Mouse (Mus musculus) cerebellum, adult 2 months (tissue): ENCODE data around the gene Psmb9. TPM values are rescaled to one million over a fixed set of nuclear protein-coding genes. Genes with fewer than 3 reads are reported as not detected.
"Not testable (repeated sequence)": the region's sequence is repeated elsewhere in the genome, so short reads cannot be mapped to it uniquely, and the experiment has no call there.

Experiments
- DNase-seq, 2 experiments: peaks; one replicate each; pipeline ENCODE4 v3.0.0; 2021
- H3K27ac ChIP-seq: fragments of 200-500 bp; 2 replicates; pipeline ENCODE4 v1.5.1; 2012; ENCODE audit warnings: low read length, control low read depth, inconsistent platforms; ENCODE audit not compliant: insufficient read depth
- H3K27me3 ChIP-seq: fragments of 200-500 bp; 2 replicates; pipeline ENCODE4 v1.6.1; 2012; ENCODE audit warnings: inconsistent platforms, mild to moderate bottlenecking, low read length, moderate library complexity; ENCODE audit not compliant: control insufficient read depth, insufficient read depth
- H3K4me1 ChIP-seq: fragments of 200-500 bp; 2 replicates; pipeline ENCODE4 v1.6.1; 2011; ENCODE audit warnings: low read length; ENCODE audit not compliant: control insufficient read depth, insufficient read depth
- H3K4me3 ChIP-seq: fragments of 200-500 bp; replicated peaks from 2 replicates; pipeline ENCODE3; 2011; ENCODE audit warnings: mild to moderate bottlenecking, low read depth, low read length, control low read depth; ENCODE audit not compliant: insufficient read depth
- CTCF ChIP-seq: fragments of 200-500 bp; IDR thresholded peaks from 2 replicates; pipeline ENCODE4 v1.5.1; 2011; ENCODE audit warnings: low read depth, mild to moderate bottlenecking, control low read depth, low read length, moderate library complexity, borderline replicate concordance; ENCODE audit not compliant: insufficient read depth
- POLR2A ChIP-seq: fragments of 200-500 bp; IDR thresholded peaks from 2 replicates; pipeline ENCODE4 v1.6.1; 2011; ENCODE audit warnings: low read length, control low read depth, borderline replicate concordance; ENCODE audit not compliant: insufficient read depth
- WGBS: fragments of 180-500 bp; shearing (Covaris S2); methylation state at CpG from one replicate; pipeline ENCODE4 v1.1.7; 2018; 5-methylcytosine and 5-hydroxymethylcytosine counted together
- polyA plus RNA-seq: library from polyadenylated mRNA; depleted of rRNA; stranded (reverse); fragments of >200 nt; gene quantifications from 2 replicates; pipeline ENCODE4 v1.2.3, GENCODE M21; 2012; rRNA removed

The Psmb9 gene
- polyA plus RNA-seq = 2.2 and 2.7 TPM in 2 replicates

DNA sequence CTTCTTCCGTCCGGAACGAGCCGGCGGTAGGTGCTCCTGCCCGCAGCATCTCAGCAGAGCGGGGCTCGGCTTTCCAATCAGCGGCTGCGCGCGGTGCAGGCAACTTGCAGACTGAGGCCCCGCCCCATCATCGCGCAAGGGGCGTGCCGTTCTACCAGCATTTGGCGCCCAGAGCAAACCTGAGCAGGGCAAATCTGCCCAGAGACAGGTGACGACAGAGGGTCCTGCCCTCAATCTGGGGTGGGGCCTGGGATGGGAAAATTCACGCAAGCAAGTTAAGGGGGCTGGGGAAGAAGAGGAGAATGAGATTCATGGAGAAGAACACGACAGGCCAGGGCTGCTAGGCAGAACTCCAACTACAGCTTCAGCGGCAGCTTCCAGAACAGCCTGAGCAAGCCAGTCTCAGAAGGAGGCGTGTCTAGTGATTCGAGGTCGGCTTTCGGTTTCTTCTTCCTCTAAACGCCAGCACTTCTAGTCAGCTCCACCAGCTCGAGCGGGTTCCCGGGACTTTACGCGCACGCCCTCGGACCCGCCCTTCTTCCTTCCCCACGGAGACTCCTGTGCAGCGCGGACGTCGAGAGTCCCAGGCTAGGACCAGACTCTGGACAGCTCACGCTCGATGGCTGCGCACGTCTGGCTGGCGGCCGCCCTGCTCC, at the start of gene Psmb9, which contains the start of gene Tap1:
Gene Psmb9, minus strand, starts transcription at position 504 of the 656 bp plus-strand sequence.
Gene Tap1, plus strand, starts transcription at position 293 of the 656 bp plus-strand sequence.
- peak within 1 kb of the TSS; percentile 56 for H3K4me3 ChIP-seq
- no peaks in the 10 kb centered on the region for H3K4me1 ChIP-seq
- DNase-seq = peak; percentile 85 to 88
- H3K27me3 ChIP-seq = peaks cover 2% of the 10 kb centered on the region; the same call in 1 of the 2 replicates
- no peak within 1 kb of the TSS for H3K27ac ChIP-seq
- WGBS = under 1% methylated on average over 46 of the region's 46 CpGs
- no peak for TF ChIP-seq CTCF
- no peak for TF ChIP-seq POLR2A

DNA sequence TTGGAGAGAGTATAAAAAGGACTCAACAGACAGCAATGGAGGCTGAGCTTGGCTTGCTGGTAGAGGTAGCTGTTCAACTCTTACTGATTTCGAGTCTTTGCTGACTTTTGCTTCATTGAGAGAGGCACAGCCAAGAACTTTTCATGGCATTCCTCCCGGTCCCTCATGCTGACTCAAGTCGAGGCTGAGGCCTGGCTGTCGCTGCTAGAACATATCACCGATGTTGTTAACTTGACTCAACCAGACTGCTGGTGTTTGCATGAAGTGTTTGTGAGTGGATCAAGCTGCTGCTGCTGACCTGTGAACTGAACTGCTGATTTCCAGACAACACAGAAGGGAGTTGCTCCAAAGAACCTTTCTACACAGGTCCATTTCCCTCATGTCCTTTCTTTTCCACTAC, 49.1 kb upstream of the Psmb9 start:
- DNase-seq = no peak
- no peak overlapping the region for H3K27ac ChIP-seq
- no peaks in the 10 kb centered on the region for H3K27me3 ChIP-seq
- TF ChIP-seq CTCF (no peak), POLR2A (no peak)
- no peaks in the 10 kb centered on the region for H3K4me1 ChIP-seq
- no peak overlapping the region for H3K4me3 ChIP-seq
- 75% methylated on average over 5 of the region's 5 CpGs for WGBS

DNA sequence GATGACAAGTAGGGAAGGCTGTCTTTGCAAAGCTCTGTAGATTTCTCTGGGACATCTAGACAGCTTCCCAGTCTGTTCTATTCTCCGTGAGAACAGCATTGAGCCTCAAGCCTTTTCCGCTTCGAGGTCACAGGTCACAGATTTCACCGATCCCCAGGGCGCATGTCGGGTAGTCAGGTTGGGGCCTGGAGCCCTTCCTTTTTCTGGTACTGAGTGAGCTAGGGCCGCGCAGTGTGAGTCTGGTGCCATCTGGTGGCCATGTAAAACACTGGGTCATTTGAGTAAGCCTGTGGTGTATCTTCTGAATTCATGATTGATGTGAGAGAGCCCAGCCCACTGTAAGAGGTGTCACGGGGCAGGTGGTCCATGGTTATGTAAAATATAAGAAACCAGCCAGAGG, 47.4 kb upstream of the Psmb9 start:
- peak; percentile 39 to 52 for DNase-seq
- Histone ChIP-seq H3K27ac (no peak overlapping the region), H3K27me3 (no peaks in the 10 kb centered on the region), H3K4me1 (no peaks in the 10 kb centered on the region), H3K4me3 (no peak overlapping the region)
- 23% methylated on average over 9 of the region's 9 CpGs for WGBS
- TF ChIP-seq CTCF (peak; percentile 78), POLR2A (no peak)

DNA sequence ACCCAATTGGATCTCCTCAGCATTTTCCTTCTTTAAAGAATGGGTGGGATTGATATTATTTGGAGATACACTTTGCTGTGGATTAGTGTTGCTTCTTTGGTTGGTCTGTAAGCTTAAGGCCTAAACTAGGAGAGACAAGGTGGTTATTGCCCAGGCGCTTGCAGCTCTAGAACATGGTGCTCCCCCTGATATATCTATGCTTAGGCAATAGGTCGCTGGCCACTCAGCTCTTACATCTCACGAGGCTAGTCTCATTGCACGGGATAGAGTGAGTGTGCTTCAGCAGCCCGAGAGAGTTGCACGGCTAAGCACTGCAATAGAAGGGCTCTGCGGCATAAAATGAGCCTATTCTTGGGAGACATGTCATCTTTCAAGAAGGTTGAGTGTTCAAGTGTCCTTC, 44.5 kb upstream of the Psmb9 start:
- H3K4me1 ChIP-seq, DNase-seq, H3K27ac ChIP-seq, H3K4me3 ChIP-seq, H3K27me3 ChIP-seq: not testable (repeated sequence)
- 89% methylated on average over 6 of the region's 7 CpGs for WGBS

DNA sequence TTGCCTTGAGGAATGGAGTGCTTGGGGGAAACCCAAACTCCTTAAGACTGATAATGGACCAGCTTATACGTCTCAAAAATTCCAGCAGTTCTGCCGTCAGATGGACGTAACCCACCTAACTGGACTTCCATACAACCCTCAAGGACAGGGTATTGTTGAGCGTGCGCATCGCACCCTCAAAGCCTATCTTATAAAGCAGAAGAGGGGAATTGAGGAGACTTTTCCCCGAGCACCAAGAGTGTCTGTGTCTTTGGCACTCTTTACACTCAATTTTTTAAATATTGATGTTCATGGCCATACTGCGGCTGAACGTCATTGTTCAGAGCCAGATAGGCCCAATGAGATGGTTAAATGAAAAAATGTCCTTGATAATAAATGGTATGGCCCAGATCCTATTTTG, 43.4 kb upstream of the Psmb9 start:
- not testable (repeated sequence) for DNase-seq, H3K27me3 ChIP-seq, H3K4me3 ChIP-seq, H3K27ac ChIP-seq, H3K4me1 ChIP-seq
- 93% methylated on average over 9 of the region's 9 CpGs for WGBS

DNA sequence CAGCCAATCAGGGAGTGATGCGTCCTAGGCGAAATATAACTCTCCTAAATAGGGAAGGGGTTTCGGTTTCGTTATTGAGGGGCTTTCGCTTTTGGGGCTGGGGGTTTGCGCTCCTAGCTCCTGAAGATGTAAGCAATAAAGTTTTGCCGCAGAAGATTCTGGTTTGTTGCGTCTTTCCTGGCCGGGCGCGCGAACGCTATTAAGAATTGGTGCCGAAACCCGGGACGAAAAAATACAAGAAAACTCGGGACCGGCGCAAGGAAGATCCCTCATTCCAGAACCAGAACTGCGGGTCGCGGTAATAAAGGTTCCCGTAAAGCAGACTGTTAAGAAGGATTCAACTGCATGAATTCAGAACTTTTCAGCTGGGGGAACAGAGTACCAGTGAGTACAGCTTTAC, 38.3 kb upstream of the Psmb9 start:
- H3K4me3 ChIP-seq, H3K27ac ChIP-seq: not testable (repeated sequence)
- WGBS = 99% methylated on average over 17 of the region's 23 CpGs

DNA sequence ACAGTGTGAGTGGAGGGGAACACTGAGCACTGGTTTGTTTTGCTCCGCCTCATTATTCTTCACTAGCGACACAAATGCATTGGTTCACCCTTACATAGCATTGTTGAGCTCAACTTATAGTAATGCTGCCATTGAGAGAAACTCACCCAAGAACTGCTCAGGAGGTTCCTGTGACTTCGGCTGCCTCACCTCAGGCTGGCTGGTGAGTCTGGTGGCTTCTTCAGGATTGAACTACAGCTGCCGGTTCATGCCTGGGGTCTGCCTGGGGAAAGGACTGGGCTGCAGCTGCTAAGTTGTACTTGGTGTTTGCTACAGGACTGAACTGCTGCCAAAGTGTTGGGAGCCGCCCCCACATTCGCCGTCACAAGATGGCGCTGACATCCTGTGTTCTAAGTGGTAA, 37.9 kb upstream of the Psmb9 start:
- no peaks in the 10 kb centered on the region for H3K4me1 ChIP-seq
- no peaks in the 10 kb centered on the region for H3K27me3 ChIP-seq
- no peak for TF ChIP-seq POLR2A
- TF ChIP-seq CTCF = no peak
- DNase-seq = no peak
- no peak overlapping the region for H3K4me3 ChIP-seq
- WGBS = 96% methylated on average over 8 of the region's 8 CpGs
- no peak overlapping the region for H3K27ac ChIP-seq

More for the DNA sequence above, 38.3 kb upstream of the Psmb9 start:
- H3K4me1 ChIP-seq, H3K27me3 ChIP-seq, DNase-seq: not testable (repeated sequence)

DNA sequence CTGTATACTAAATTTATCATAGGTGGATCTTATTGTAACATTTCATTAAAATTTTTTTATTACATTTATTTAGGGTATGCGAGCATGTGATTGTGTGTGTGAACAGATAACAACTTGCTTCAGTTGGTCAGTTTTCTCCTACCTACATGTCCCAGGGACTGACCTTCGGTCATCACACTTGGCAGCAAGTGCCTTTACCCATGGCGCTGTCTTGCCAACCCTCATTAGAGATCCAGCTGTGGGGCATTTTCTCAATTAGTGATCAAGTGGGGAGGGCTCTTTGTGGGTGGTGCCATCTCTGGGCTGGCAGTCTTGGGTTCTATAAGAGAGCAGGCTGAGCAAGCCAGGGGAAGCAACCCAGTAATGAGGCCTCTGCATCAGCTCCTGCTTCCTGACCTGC, 37.3 kb upstream of the Psmb9 start:
- DNase-seq = no peak
- Histone ChIP-seq H3K4me3 (no peak overlapping the region), H3K4me1 (no peaks in the 10 kb centered on the region), H3K27me3 (no peaks in the 10 kb centered on the region), H3K27ac (no peak overlapping the region)
- WGBS = 87% methylated on average over 3 of the region's 3 CpGs
- TF ChIP-seq POLR2A (no peak), CTCF (no peak)

DNA sequence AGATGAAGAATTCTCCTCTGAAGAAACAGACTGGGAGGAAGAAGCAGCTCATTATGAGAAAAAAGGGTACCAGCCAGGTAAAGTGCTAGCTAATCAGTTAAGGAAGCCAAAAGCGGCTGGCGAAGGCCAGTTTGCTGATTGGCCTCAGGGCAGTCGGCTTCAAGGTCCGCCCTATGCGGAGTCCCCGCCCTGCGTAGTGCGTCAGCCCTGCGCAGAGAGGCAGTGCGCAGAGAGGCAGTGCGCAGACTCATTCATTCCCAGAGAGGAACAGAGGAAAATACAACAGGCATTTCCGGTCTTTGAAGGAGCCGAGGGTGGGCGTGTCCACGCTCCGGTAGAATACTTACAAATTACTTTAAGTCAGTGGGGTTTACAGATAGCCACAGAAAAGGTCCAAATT, 32.8 kb upstream of the Psmb9 start:
- 96% methylated on average over 7 of the region's 16 CpGs for WGBS
- not testable (repeated sequence) for H3K27ac ChIP-seq, H3K4me1 ChIP-seq, H3K4me3 ChIP-seq, DNase-seq, H3K27me3 ChIP-seq

DNA sequence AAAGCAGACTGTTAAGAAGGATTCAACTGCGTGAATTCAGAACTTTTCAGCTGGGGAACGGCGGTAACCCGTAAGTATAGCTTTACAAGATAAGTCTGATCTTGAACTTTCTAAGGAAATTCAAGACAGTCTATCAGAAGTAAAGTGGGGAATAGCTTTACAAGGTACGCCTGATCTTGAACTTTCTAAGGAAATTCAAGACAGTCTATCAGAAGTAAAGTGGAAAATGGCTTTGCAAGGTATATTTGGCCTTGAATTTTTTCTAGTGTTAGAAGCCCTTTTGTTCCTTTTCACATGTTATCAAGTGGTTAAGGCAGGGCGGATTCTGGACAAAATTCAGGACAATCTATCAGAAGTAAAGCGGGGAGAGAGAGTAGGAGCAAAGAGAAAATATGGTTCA, 32.2 kb upstream of the Psmb9 start:
- peak in 1 of 2 experiments; percentile 32 for DNase-seq
- not testable (repeated sequence) for H3K27ac ChIP-seq
- WGBS = 98% methylated on average over 4 of the region's 7 CpGs

More for the DNA sequence above, 32.2 kb upstream of the Psmb9 start:
- H3K4me1 ChIP-seq, H3K4me3 ChIP-seq, H3K27me3 ChIP-seq: not testable (repeated sequence)
